Mouse (Mus musculus): ENCODE results near the gene Sec24d. TPM values are rescaled to one million over a fixed set of nuclear protein-coding genes. Genes with fewer than 3 reads are reported as not detected.

The Sec24d gene
- polyA plus RNA-seq, 1 experiment: 34.0 TPM

GRCm38 (mm10) chr3:123391180-123391579 lies 123.9 kb downstream of the Sec24d start:
- DNase-seq: no peak
- Histone ChIP-seq H3K4me3 (ENCODE audit: control insufficient read depth, insufficient read depth, low read length) (no peak overlapping the region), H3K4me1 (replicated peaks; ENCODE audit: control insufficient read depth, insufficient read depth, low read length) (no peaks in the 10 kb centered on the region), H3K36me3 (ENCODE audit: control insufficient read depth, insufficient read depth, low read length) (no peaks in the 10 kb centered on the region), H3K27ac (ENCODE audit: control insufficient read depth, insufficient read depth, low read length) (no peak overlapping the region), H3K27me3 (ENCODE audit: control insufficient read depth, insufficient read depth, low read length) (no peaks in the 10 kb centered on the region)
- WGBS: 85% methylated on average over 4 of the region's 4 CpGs
- TF ChIP-seq CTCF (IDR thresholded peaks at IDR 0.05; ENCODE audit: borderline replicate concordance, control insufficient read depth, extremely low read depth, insufficient read depth, low read length, poor library complexity) (no peak), POLR2A (IDR thresholded peaks at IDR 0.05; ENCODE audit: control insufficient read depth, extremely low read depth, insufficient read depth, low read length, poor library complexity) (no peak)

DNA sequence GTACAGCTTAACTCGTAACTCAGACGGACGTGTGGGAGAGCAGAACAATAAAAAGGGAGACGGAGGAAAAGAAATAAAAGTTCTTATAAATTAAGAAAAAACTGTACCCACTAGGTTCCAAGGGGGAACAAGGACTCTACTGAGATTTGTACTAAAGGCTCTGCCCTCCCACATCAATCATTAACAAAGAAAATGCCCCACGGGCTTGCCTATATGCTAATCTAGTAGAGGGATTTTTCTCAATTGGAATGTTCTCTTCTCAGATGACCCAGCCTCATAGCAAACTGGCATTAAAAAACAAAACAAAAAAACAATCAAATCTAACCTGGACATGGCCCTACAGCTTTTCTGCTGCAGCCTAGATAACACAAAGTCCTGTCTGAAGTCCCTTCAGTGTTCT lies 128.4 kb downstream of the Sec24d start:
- 95% methylated on average over 5 of the region's 5 CpGs for WGBS
- Histone ChIP-seq H3K27me3 (ENCODE audit: control insufficient read depth, insufficient read depth, low read length) (no peaks in the 10 kb centered on the region), H3K4me1 (replicated peaks; ENCODE audit: control insufficient read depth, insufficient read depth, low read length) (no peaks in the 10 kb centered on the region), H3K36me3 (ENCODE audit: control insufficient read depth, insufficient read depth, low read length) (no peaks in the 10 kb centered on the region), H3K4me3 (ENCODE audit: control insufficient read depth, insufficient read depth, low read length) (no peak overlapping the region), H3K27ac (ENCODE audit: control insufficient read depth, insufficient read depth, low read length) (no peak overlapping the region)
- TF ChIP-seq POLR2A (IDR thresholded peaks at IDR 0.05; ENCODE audit: control insufficient read depth, extremely low read depth, insufficient read depth, low read length, poor library complexity) (no peak), CTCF (IDR thresholded peaks at IDR 0.05; ENCODE audit: borderline replicate concordance, control insufficient read depth, extremely low read depth, insufficient read depth, low read length, poor library complexity) (no peak)
- DNase-seq: no peak

GRCm38 (mm10) chr3:123397562-123398481 lies 130.6 kb downstream of the Sec24d start:
- WGBS: 87% methylated on average over 9 of the region's 9 CpGs
- Histone ChIP-seq H3K27me3 (ENCODE audit: control insufficient read depth, insufficient read depth, low read length) (no peaks in the 10 kb centered on the region), H3K36me3 (ENCODE audit: control insufficient read depth, insufficient read depth, low read length) (no peaks in the 10 kb centered on the region), H3K4me3 (ENCODE audit: control insufficient read depth, insufficient read depth, low read length) (no peak overlapping the region), H3K4me1 (replicated peaks; ENCODE audit: control insufficient read depth, insufficient read depth, low read length) (no peaks in the 10 kb centered on the region), H3K27ac (ENCODE audit: control insufficient read depth, insufficient read depth, low read length) (no peak overlapping the region)
- DNase-seq: no peak
- TF ChIP-seq CTCF (IDR thresholded peaks at IDR 0.05; ENCODE audit: borderline replicate concordance, control insufficient read depth, extremely low read depth, insufficient read depth, low read length, poor library complexity): no peak
- no peak for TF ChIP-seq POLR2A (IDR thresholded peaks at IDR 0.05; ENCODE audit: control insufficient read depth, extremely low read depth, insufficient read depth, low read length, poor library complexity)

GRCm38 (mm10) chr3:123404945-123405344 lies 137.7 kb downstream of the Sec24d start:
- Histone ChIP-seq H3K27ac (ENCODE audit: control insufficient read depth, insufficient read depth, low read length) (no peak overlapping the region), H3K4me3 (ENCODE audit: control insufficient read depth, insufficient read depth, low read length) (no peak overlapping the region), H3K4me1 (replicated peaks; ENCODE audit: control insufficient read depth, insufficient read depth, low read length) (no peaks in the 10 kb centered on the region), H3K27me3 (ENCODE audit: control insufficient read depth, insufficient read depth, low read length) (no peaks in the 10 kb centered on the region), H3K36me3 (ENCODE audit: control insufficient read depth, insufficient read depth, low read length) (no peaks in the 10 kb centered on the region)
- no peak for DNase-seq
- 80% methylated on average over 3 of the region's 3 CpGs for WGBS
- TF ChIP-seq CTCF (IDR thresholded peaks at IDR 0.05; ENCODE audit: borderline replicate concordance, control insufficient read depth, extremely low read depth, insufficient read depth, low read length, poor library complexity) (no peak), POLR2A (IDR thresholded peaks at IDR 0.05; ENCODE audit: control insufficient read depth, extremely low read depth, insufficient read depth, low read length, poor library complexity) (no peak)

- TF ChIP-seq CTCF (IDR thresholded peaks at IDR 0.05; ENCODE audit: borderline replicate concordance, control insufficient read depth, extremely low read depth, insufficient read depth, low read length, poor library complexity): no peak
- no peak for TF ChIP-seq POLR2A (IDR thresholded peaks at IDR 0.05; ENCODE audit: control insufficient read depth, extremely low read depth, insufficient read depth, low read length, poor library complexity)
- Histone ChIP-seq H3K36me3 (ENCODE audit: control insufficient read depth, insufficient read depth, low read length) (no peaks in the 10 kb centered on the region), H3K4me3 (ENCODE audit: control insufficient read depth, insufficient read depth, low read length) (no peak overlapping the region), H3K4me1 (replicated peaks; ENCODE audit: control insufficient read depth, insufficient read depth, low read length) (no peaks in the 10 kb centered on the region), H3K27ac (ENCODE audit: control insufficient read depth, insufficient read depth, low read length) (no peak overlapping the region), H3K27me3 (ENCODE audit: control insufficient read depth, insufficient read depth, low read length) (no peaks in the 10 kb centered on the region)
- WGBS: 88% methylated on average over 6 of the region's 6 CpGs
- no peak for DNase-seq
Observed at GRCm38 (mm10) chr3:123411821-123412578, 144.7 kb downstream of the Sec24d start.

DNA sequence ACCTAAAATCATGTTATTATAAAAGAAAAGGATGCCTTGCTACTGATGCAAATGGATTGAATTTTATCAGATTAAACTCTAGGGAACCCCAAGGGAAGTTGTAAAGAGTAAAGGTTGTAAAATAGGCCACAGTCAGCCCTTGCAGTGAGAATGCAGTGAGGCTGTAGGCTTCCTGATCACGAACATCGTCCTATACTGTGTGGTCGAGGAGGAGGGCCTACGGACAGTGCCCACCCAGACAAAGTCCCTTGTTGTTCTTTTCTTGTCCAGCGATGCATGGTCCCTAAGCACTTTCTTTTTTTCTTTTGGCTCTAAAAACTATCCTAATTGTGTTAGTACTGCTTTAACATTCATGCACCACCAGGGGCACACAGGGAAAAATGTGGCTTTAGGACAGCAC lies 145.9 kb downstream of the Sec24d start:
- no peak for DNase-seq
- no peak overlapping the region for H3K27ac ChIP-seq (ENCODE audit: control insufficient read depth, insufficient read depth, low read length)
- TF ChIP-seq POLR2A (IDR thresholded peaks at IDR 0.05; ENCODE audit: control insufficient read depth, extremely low read depth, insufficient read depth, low read length, poor library complexity): no peak
- no peak for TF ChIP-seq CTCF (IDR thresholded peaks at IDR 0.05; ENCODE audit: borderline replicate concordance, control insufficient read depth, extremely low read depth, insufficient read depth, low read length, poor library complexity)
- no peaks in the 10 kb centered on the region for H3K4me1 ChIP-seq (replicated peaks; ENCODE audit: control insufficient read depth, insufficient read depth, low read length)
- 85% methylated on average over 5 of the region's 5 CpGs for WGBS
- no peaks in the 10 kb centered on the region for H3K36me3 ChIP-seq (ENCODE audit: control insufficient read depth, insufficient read depth, low read length)
- H3K27me3 ChIP-seq (ENCODE audit: control insufficient read depth, insufficient read depth, low read length): no peaks in the 10 kb centered on the region
- no peak overlapping the region for H3K4me3 ChIP-seq (ENCODE audit: control insufficient read depth, insufficient read depth, low read length)

Other genes starting within 250 kb of the Sec24d start
- 1.5 and 13.5 TPM in 2 replicates for gene Myoz2, start 232.4 kb upstream of the Sec24d start, polyA plus RNA-seq (2012; rRNA removed)
- gene Synpo2, start 31.3 kb upstream of the Sec24d start, polyA plus RNA-seq (2012; rRNA removed): 6.7 and 8.7 TPM in 2 replicates
- gene Mettl14, start 118.7 kb downstream of the Sec24d start, polyA plus RNA-seq (2012; rRNA removed): 8.5 and 8.8 TPM in 2 replicates
- 0.41 and 0.49 TPM in 2 replicates for gene Prss12, start 179.5 kb downstream of the Sec24d start, polyA plus RNA-seq (2012; rRNA removed)